Mouse (Mus musculus) c-Kit-negative CD71-positive TER-119-positive erythroid progenitor cells, embryonic 14.5 days (primary cell): ENCODE data around the gene Tmem273.

Experiments used
- DNase-seq: peaks from one replicate; pipeline ENCODE4 v3.0.0-alpha.2; 2013; ENCODE audit warnings: low read depth, low spot score

The Tmem273 gene

GRCm38 (mm10) chr14:32810111-32810510 is 24.3 kb downstream of the Tmem273 start:
- no peak for DNase-seq

DNA sequence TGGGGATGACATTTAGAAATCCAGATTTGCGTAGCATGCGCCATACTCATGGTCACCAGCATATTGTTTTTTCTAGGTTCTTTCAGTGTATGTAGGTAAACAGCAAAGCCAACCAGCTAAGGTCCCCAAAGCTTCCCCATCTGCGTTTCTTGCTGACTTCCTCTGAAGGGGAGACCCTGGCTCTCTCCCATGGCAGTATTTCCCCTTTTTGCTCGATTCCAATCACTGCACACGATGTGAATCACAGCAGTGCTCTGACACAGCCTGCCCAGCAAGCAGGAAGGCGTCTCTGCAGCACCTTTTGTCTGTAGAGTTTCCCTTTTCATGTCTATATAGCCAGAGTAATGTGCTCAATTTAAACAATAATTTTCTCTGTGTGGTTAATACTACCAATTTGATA is 26.7 kb downstream of the Tmem273 start:
- no peak for DNase-seq

- DNase-seq, result no peak
Measured at GRCm38 (mm10) chr14:32814961-32815360, 29.2 kb downstream of the Tmem273 start.

DNA sequence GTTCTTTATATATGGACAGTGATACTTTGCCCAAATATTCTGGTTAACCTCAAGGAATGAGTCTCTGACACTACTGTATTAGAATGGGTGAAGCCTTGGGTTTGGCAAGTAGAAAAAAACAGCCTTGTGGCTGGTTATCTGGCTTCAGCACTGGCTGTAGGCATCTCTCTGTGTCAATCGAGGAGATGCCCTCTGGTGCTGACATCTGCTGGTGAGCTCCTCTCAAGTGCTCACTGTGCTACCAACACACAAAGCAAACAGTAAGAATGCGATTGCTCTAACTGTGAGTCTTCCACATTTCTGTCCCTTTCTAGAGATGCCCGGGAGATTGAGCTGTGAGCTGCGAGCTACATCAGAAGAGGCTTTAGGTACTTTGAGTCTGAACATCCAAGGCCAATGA is 30.8 kb downstream of the Tmem273 start:
- DNase-seq, result no peak

GRCm38 (mm10) chr14:32817258-32817657 is 31.5 kb downstream of the Tmem273 start:
- no peak for DNase-seq

DNA sequence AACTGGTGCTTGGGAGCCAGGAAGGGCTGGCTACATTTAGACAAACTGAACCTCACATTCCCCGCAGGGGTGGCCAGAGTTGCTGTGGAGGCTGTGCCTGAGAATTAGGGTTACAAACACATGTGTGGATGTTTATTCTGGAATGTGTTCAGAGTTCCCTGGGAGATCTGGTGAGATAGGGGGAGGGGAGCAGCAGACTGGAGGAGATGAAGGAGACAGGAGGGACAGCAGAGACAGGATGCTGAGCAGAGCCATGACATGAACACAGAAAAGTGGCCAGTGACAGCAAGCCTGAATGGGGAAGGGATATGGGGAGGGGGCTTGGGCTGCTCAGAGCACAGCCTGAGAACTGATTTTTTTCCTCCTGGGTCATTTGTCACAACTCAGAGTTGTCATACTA is 33.5 kb downstream of the Tmem273 start:
- no peak for DNase-seq

GRCm38 (mm10) chr14:32822812-32823211 is 37.0 kb downstream of the Tmem273 start:
- no peak for DNase-seq

DNA sequence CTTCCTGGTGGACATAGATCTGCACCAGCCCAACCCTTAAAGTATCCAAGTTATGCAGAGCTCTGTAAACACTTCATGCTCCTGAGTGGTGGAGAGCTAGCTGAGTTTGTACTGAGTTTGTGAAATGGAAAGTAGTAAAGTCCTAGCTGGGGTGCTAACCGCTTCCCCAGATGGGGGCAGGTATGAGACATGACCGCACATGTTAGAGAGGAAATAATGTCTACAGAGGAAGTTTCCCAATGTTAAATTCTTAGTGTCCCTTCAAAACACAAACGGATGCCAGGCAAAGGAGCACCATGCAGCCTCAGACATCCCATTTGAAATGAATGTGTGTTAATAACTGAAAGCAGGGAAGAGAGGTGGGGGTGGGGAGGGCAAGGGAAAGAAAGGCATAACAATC is 38.1 kb downstream of the Tmem273 start:
- DNase-seq, result no peak

- no peak for DNase-seq
Measured at GRCm38 (mm10) chr14:32824267-32825150, 38.7 kb downstream of the Tmem273 start.

DNA sequence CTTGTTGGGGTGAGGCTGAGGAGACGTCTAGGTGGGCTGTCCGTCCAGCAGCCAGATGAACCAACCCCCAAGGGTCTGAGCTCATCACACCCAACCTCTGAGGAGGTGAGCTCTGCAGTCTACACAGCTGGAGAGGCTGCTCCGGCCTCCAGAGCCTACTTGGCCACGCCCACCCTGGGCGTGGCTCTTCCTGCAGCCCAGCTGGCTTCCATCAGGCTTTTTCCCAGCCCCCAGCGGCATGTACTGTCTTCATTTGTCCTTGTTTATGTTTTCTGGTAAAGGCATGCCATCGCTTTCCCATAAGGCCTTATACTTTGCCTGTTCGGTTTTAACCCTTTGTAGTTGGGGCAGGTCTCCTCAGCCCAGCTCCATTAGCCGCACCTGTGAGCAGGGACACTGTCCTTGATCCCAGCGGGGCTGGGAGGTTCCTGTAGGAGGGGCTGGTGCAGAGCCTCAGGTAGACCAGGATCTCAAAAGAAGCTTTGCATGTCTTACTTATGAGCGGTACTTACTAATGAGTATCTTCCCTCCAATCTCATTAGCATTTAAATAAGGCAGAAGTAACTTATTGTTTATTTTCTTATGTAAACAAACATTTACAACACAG is 39.8 kb downstream of the Tmem273 start:
- DNase-seq, result no peak

- no peak for DNase-seq
Measured at GRCm38 (mm10) chr14:32827165-32827564, 41.4 kb downstream of the Tmem273 start.

- DNase-seq, result no peak
Measured at GRCm38 (mm10) chr14:32827994-32828650, 42.4 kb downstream of the Tmem273 start.

GRCm38 (mm10) chr14:32833847-32834246 is 48.1 kb downstream of the Tmem273 start, which contains the start of gene Fam170b:
Fam170b (plus strand) TSS chr14:32833962.
- no peak for DNase-seq

DNA sequence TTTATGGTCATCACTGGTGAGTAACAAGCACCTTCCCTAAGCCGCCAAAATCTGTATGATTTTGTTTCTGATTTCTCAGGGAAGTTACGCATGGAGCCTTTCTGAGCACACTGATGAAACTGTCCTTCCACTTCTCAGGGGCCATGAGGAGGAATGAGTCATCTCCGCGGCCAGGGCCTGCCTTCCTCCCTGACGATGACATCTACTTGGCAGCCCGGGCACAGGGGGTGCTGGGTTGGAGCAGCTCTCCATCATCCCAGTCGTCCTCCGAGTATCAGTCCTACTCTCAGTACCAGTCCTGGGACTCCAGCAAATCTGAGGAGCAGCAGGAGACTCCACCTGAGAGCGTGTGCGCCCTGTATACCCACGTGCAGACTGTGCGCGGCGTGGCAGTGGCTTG is 49.4 kb downstream of the Tmem273 start:
- DNase-seq, result no peak

DNA sequence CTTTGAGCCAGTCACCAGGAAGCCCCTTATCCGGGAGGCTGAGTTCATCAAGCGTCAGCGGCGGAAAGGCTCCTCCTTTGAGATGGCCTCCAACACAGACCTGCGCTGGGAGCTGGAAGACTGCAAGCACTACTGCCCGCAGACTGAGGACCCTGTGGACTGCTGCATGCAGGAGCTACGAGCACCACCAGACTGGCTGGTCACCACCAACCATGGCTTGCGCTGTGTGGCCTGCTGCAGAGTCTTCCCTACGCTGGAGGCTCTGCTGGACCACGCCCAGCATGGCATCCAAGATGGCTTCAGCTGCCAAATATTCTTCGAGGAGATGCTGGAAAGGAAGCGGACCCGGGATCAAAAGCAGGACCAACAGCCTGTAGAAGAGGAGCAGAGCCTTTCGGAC is 49.8 kb downstream of the Tmem273 start:
- DNase-seq, result no peak

DNA sequence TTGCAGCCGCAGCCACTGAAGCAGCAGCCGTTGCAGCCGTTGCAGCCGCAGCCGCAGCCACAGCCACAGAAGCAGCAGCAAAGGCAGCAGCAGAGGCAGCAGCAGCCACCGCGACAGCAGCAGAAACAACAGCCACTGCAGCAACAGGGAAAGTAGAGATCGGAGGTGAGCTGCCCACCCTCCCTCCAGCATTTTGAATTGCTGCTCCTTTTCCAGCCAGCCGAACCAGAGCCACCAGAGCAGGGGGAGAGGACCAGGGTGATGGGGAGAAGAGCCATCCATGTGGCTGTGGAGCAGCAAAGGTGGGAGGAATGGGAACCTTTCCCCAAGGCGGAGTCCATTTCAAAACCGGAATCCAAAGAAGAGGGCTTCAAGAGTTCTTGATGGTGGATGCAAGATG is 50.4 kb downstream of the Tmem273 start:
- no peak for DNase-seq

- no peak for DNase-seq
Measured at GRCm38 (mm10) chr14:32842052-32842451, 56.3 kb downstream of the Tmem273 start.

GRCm38 (mm10) chr14:32854059-32854458 is 68.3 kb downstream of the Tmem273 start:
- no peak for DNase-seq

DNA sequence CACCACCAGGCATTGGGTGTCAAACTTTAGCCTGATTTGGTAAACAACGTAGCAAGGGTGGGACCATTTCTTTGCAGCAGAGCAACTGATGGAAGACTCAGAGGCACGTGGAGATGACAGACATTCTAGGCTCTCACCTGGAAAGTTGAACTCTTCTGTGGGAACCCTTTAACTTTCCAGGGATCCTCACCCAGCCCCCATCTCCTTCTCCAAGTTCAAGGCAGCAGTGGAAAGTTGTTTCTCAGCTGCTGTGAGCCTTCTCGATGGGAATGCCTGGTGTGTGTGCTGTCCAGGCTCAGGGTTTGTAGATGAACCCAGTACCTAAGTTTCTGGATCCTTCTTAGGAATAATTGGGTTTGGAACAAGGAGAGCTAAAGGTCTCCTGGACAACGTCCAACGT is 70.5 kb downstream of the Tmem273 start:
- no peak for DNase-seq

DNA sequence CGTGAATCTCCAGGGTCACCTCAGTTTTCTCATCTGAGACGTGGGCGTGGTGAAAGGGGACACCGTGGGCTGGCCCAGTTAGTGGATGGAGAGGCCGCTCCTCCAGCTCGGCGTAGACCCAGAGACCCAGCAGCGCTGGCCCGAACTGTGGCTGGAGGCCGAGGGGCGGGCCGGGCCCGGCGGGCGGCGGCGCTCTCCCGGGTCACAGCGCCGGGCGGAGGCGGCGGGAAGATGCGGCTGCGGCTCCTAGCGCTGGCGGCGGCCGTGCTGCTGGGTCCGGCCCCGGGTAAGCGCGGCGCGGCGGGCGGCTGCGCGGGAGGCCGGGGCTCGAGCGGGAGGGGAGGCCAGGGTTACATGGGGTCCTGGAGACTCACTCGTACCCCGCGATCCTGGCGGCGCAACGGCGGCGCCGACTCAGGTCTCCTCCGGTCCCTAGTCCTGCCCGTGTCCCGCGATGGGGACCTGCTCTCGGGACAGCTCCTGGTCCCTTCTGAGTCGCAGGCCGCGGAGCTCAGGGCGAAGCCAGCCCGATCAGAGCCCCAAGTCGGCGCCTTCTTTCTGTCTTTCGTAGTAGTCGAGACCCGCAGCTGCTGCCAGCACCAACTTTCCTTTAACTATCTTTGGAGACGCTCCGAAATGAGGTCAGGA is 71.0 kb downstream of the Tmem273 start, which contains the start of gene Vstm4:
Vstm4 (plus strand) TSS at position 76 of the 648 bp plus-strand sequence.
- no peak for DNase-seq

DNA sequence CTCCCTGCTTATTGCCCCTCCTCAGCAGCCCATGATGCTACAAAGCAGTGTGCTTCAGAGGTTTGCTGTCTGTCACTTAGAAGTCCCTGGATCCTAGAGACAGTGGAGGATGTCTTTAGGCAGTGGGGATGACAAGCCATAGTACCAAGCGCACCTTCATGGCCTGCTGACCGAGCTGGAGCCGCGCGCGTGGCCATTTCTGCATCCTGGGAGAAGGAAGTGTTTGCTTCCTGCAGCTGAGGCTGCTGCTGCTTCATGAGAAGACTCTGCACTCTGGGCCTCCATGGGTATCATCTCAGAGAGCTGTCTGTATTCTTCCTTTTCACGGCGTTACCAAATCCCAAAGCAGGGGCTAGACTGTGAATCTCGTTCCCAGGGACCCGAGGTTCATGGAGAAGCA is 72.6 kb downstream of the Tmem273 start:
- no peak for DNase-seq

DNA sequence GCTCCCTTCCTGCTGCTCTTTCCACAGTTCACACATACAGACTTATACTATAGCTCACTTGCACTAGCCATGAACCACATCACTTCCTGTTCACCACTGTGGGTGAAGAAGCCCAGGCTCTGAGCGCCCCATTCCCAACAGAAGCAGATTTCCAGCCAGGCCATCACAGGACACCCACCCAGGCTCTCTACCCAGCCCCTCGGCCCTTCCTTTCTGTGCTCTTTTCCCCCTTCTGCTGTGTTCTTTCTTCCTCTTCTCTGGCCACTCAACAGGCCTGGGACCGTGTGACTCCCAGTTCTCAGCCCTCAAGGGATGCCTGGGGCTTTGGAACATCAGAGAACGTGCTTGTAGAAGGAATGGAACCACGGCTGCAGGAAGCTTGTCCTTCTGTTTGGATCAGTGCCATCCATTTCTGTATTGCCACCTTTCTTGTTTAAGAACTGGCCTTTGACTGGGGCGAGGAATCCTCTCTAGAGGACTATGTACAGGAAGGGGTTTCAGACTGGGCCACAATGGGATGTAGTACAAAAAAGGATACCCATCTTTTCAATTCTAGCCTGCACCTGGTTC is 73.3 kb downstream of the Tmem273 start:
- no peak for DNase-seq
